9 mouse cellular contexts compared by ENCODE assay signal in genomic region chr14:36583338-36584064, GRCm38 (mm10).
DNase-seq lines count a peak whose midpoint lies in the region; ATAC-seq lines count a peak whose summit lies in the region.
"Had no signal": no experiment of that assay in that cellular context is flagged by ENCODE, and none has a peak within 500 bp of the region (broad histone marks: within the 10 kb centered on the region; RNA-seq: fewer than 3 reads in every experiment).

No protein-coding gene starts in this region.

- no peaks in the 10 kb centered on the region for H3K27me3 ChIP-seq in liver, embryonic 13.5 days
- H3K27me3 ChIP-seq: lung, embryonic 15.5 days had no signal

- peak; percentile 19 for DNase-seq in layer of hippocampus, adult 11-12 months (ENCODE audit: low spot score)
- DNase-seq in layer of hippocampus, postnatal 10 days (ENCODE audit: low spot score in 2 of 2), result no peak
- DNase-seq in R1 (ENCODE audit: low read depth, low spot score), result peak; percentile 9
- peak; percentile 17 for DNase-seq in embryo, embryonic 11 days
- DNase-seq in liver, embryonic 13.5 days, result no peak
- no peak for DNase-seq in lung, postnatal 4 days
- no peak for DNase-seq in Muller cell, postnatal 12 days (ENCODE audit: inconsistent ontology term)
- DNase-seq: heart, adult 11 months had no signal

- H3K4me1 ChIP-seq in liver, embryonic 13.5 days (replicated peaks), result peaks cover 15% of the 10 kb centered on the region
- H3K4me1 ChIP-seq: lung, embryonic 15.5 days had no signal

- no peak overlapping the region for H3K9ac ChIP-seq in liver, embryonic 13.5 days
- H3K9ac ChIP-seq: lung, embryonic 15.5 days had no signal

- 68% methylated on average over 3 of the region's 3 CpGs for WGBS in liver, embryonic 13.5 days (ENCODE audit: insufficient replicate concordance)

- H3K27ac ChIP-seq in liver, embryonic 13.5 days, result peak overlapping the region; percentile 73
- H3K27ac ChIP-seq: lung, embryonic 15.5 days had no signal

- no peaks in the 10 kb centered on the region for H3K36me3 ChIP-seq in liver, embryonic 13.5 days
- H3K36me3 ChIP-seq: lung, embryonic 15.5 days had no signal

- peak; percentile 98 for ATAC-seq in liver, embryonic 13.5 days (ENCODE audit: low read depth)

- H3K4me3 ChIP-seq in liver, embryonic 13.5 days (replicated peaks), result no peak overlapping the region
- H3K4me3 ChIP-seq: lung, embryonic 15.5 days had no signal

- no peak overlapping the region for H3K4me2 ChIP-seq in liver, embryonic 13.5 days
- H3K4me2 ChIP-seq: lung, embryonic 15.5 days had no signal

- no peaks in the 10 kb centered on the region for H3K9me3 ChIP-seq in liver, embryonic 13.5 days (replicated peaks)
- H3K9me3 ChIP-seq: lung, embryonic 15.5 days had no signal

Comparison
In these comparisons a context has a peak if more than half of its experiments do, and no peak if none do; other contexts are left out.
1. DNase-seq: peak in layer of hippocampus, adult 11-12 months (single experiment), R1 (single experiment) and embryo, embryonic 11 days (single experiment); none in layer of hippocampus, postnatal 10 days (0 of 2), liver, embryonic 13.5 days (single experiment), lung, postnatal 4 days (0 of 2) and Muller cell, postnatal 12 days (single experiment).